Mouse (Mus musculus) testis, adult 2 months (tissue): Measurements from ENCODE around the gene Cdc14b.

Experiments
- CTCF ChIP-seq: fragments of 200-500 bp; IDR thresholded peaks from 2 replicates; pipeline ENCODE4 v1.5.1; 2012; ENCODE audit warnings: low read depth, mild to moderate bottlenecking, inconsistent platforms, low read length, moderate library complexity; ENCODE audit not compliant: control insufficient read depth, insufficient read depth, insufficient replicate concordance
- POLR2A ChIP-seq: fragments of 200-500 bp; IDR thresholded peaks from 2 replicates; pipeline ENCODE4 v1.6.1; 2012; ENCODE audit warnings: low read depth, mild to moderate bottlenecking, inconsistent platforms, low read length, moderate library complexity; ENCODE audit not compliant: control insufficient read depth

DNA sequence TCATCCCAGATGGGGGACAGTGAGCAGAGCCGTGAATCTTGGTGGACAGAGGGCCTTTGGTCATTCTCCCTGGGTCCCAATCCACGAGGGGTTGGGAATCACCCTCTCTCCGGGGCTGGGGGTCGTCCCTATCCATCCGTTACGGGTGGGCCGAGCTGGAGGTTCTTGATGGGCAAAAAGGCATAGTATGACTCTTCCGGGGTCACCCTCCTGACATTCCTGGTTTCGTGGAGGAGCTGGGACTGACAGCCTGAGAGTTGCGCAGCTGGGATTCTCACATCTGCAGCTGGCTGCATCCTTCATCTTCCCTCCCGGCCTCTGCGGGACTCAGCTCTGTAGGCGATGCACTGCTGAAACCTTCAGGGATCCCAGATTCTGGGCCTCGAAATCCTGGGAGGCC lies 112.5 kb downstream of the Cdc14b start:
- TF ChIP-seq POLR2A, result no peak
- no peak for TF ChIP-seq CTCF
